Mouse (Mus musculus) lung, postnatal 0 days (tissue): Measurements from ENCODE around the gene Saxo1.

ENCODE experiments used
- CTCF ChIP-seq: IDR thresholded peaks from 2 replicates; pipeline ENCODE4 v1.5.1; 2016; ENCODE audit warnings: antibody characterized with exemption, mild to moderate bottlenecking
- EP300 ChIP-seq: IDR thresholded peaks from 2 replicates; pipeline ENCODE4 v1.6.1; 2016; ENCODE audit warnings: antibody characterized with exemption, mild to moderate bottlenecking, control low read depth

GRCm38 (mm10) chr4:86529161-86529560 is 29.0 kb downstream of the Saxo1 start:
- TF ChIP-seq CTCF = no peak
- no peak for TF ChIP-seq EP300
